Mouse (Mus musculus): ENCODE measurements around the gene Gm3404. TPM values are rescaled to one million over a fixed set of nuclear protein-coding genes. Genes with fewer than 3 reads are reported as not detected.
"Not testable (repeated sequence)": the region's sequence is repeated elsewhere in the genome, so short reads cannot be mapped to it uniquely, and the experiment has no call there.

The Gm3404 gene
- polyA plus RNA-seq, 1 experiment from 2014 or later, result not detected

DNA sequence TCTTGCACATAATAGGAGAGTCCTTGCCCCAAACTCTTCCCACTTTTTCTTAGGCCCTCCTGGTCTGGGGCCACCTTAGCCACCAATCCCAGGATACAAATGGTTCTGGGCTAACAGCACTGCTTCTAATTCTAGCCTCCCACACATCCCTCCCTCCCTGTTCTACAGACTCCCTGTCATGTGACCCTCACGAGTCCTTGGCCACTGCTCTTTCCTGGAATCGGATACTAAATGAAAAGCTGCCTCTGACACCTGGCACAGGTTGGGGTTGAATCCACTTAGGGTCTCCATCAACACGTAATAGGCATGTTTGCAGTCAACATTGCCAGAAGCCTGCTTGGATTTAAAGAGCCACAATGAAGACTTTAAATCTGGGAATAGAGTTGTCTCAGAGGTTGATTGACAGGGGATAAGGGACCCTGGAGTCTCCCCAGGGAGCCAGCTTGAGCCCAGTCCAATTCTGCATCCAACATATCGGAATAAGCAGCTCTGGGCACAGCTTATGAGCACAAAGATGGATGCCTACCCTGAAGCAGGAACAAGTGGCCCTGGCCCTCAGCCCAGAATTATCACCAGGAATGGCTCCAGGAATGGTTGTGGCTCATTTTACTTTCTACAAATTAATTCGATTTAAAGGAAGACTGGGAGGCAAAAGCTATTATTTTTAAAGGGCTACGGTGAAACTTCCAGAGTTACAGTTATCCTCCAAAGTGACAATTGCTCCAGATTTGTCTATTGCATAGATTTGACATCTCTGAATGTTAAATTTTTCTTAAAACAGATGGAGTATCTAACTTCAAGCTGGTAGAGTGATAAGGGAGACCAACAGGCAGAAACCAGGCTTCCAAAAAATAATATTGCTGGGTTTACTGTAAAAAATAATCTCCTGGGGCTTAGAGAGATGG lies 46.5 kb downstream of the Gm3404 start:
- H3K4me3 ChIP-seq, result not testable (repeated sequence)

DNA sequence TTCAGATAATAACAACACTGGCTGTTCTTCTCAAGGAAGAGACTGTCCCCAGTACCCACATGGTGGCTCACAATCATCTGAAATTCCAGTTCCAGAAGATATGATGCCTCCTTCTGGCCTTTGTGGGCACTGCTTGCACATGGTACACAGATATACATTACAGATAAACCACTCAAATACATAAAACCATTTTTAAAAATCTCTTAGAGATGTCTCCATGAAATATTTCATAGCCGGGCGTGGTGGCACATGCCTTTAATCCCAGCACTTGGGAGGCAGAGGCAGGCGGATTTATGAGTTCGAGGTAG lies 47.1 kb downstream of the Gm3404 start:
- H3K36me3 ChIP-seq (replicated peaks); H3K4me3 ChIP-seq; H3K9ac ChIP-seq; H3K9me3 ChIP-seq; ATAC-seq (replicated peaks); H3K4me1 ChIP-seq; H3K27me3 ChIP-seq (replicated peaks); H3K27ac ChIP-seq; H3K4me2 ChIP-seq: not testable (repeated sequence)
- 88% methylated on average over 4 of the region's 4 CpGs for WGBS

More for the DNA sequence above, 46.5 kb downstream of the Gm3404 start:
- H3K4me1 ChIP-seq; H3K27me3 ChIP-seq (replicated peaks); H3K4me2 ChIP-seq; H3K27ac ChIP-seq; H3K9ac ChIP-seq; H3K9me3 ChIP-seq; H3K36me3 ChIP-seq (replicated peaks): not testable (repeated sequence)
- 54% methylated on average over 6 of the region's 6 CpGs for WGBS
- ATAC-seq (replicated peaks), result peak; percentile 78

DNA sequence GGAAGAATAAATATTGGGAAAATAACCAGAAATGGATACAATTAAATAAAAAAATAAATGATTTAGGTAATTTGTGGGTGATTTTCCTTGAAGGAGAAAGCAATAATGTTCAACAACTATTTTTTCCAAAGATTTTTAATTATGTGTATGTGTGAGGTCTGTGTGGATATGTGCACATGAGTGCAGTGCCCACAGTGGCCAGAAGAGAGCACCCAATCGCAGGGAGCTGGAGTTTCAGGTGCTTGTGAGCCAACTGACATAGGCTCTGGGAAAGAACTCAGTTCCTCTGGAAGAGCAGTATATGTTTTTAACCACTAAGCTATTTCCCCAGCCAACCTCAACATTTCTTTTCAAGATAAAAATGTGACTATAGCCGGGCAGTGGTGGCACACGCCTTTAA lies 51.1 kb downstream of the Gm3404 start:
- Histone ChIP-seq H3K27me3 (replicated peaks) (no peaks in the 10 kb centered on the region), H3K9me3 (no peaks in the 10 kb centered on the region), H3K4me2 (no peak overlapping the region), H3K4me1 (no peaks in the 10 kb centered on the region), H3K27ac (no peak overlapping the region), H3K4me3 (no peak overlapping the region), H3K36me3 (replicated peaks) (no peaks in the 10 kb centered on the region), H3K9ac (no peak overlapping the region)
- WGBS, result 95% methylated on average over 3 of the region's 3 CpGs
- ATAC-seq (replicated peaks), result no peak

Other genes with a start within 250 kb of the Gm3404 start
- gene Wasf3, start 140.8 kb upstream of the Gm3404 start, polyA plus RNA-seq (2015; fragmentation: Nextera tagmentation; extraction: Ambion mirVana), result 18.5 and 18.8 TPM in 2 replicates
- gene Gm6408, start 43.8 kb upstream of the Gm3404 start, polyA plus RNA-seq (2015; fragmentation: Nextera tagmentation; extraction: Ambion mirVana), result not detected in 2 replicates
- gene Gm6370, start 34.4 kb upstream of the Gm3404 start, polyA plus RNA-seq (2015; fragmentation: Nextera tagmentation; extraction: Ambion mirVana), result not detected in 2 replicates
- not detected in 2 replicates for gene 4930449I24Rik, start 23.4 kb upstream of the Gm3404 start, polyA plus RNA-seq (2015; fragmentation: Nextera tagmentation; extraction: Ambion mirVana)
- not detected in 2 replicates for gene Gm3402, start 11.7 kb upstream of the Gm3404 start, polyA plus RNA-seq (2015; fragmentation: Nextera tagmentation; extraction: Ambion mirVana)
- gene Gm3409, start 11.8 kb downstream of the Gm3404 start, polyA plus RNA-seq (2015; fragmentation: Nextera tagmentation; extraction: Ambion mirVana), result not detected in 2 replicates
- gene Gm3415, start 30.3 kb downstream of the Gm3404 start, polyA plus RNA-seq (2015; fragmentation: Nextera tagmentation; extraction: Ambion mirVana), result not detected in 2 replicates
- 26.7 and 27.3 TPM in 2 replicates for gene Gpr12, start 59.4 kb downstream of the Gm3404 start, polyA plus RNA-seq (2015; fragmentation: Nextera tagmentation; extraction: Ambion mirVana)

Data from midbrain, embryonic 15.5 days (tissue).